14 mouse cellular contexts compared by ENCODE assay signal in genomic region chr2:118457029-118457428, GRCm38 (mm10).
"Had no signal": no experiment of that assay in that cellular context is flagged by ENCODE, and none has a peak within 500 bp of the region (broad histone marks: within the 10 kb centered on the region; RNA-seq: fewer than 3 reads in every experiment).

No protein-coding gene starts in this region.

- H3K4me2 ChIP-seq: liver, embryonic 12.5 days; lung, embryonic 14.5 days; stomach, embryonic 15.5 days had no signal

- H3K4me3 ChIP-seq: left cerebral cortex, adult 2 months; limb, embryonic 10.5 days; liver, embryonic 12.5 days; stomach, embryonic 15.5 days had no signal

- H3K4me1 ChIP-seq: liver, embryonic 12.5 days; stomach, embryonic 15.5 days had no signal

- H3K27ac ChIP-seq: limb, embryonic 10.5 days; liver, embryonic 12.5 days; stomach, embryonic 15.5 days had no signal

- ATAC-seq: liver, embryonic 12.5 days had no signal

- H3K9me3 ChIP-seq: limb, embryonic 10.5 days; liver, embryonic 12.5 days; stomach, embryonic 15.5 days had no signal

- H3K27me3 ChIP-seq: liver, embryonic 12.5 days; stomach, embryonic 15.5 days had no signal

- DNase-seq: kidney, adult 18-20 months; kidney, postnatal 10 days; kidney, postnatal 4 days; lung, embryonic 14.5 days; lung, postnatal 10 days; lung, postnatal 4 days; midbrain, embryonic 14.5 days; right cerebral cortex, postnatal 14 days; thymus, adult 2 months; thymus, postnatal 25 days had no signal

- H3K9ac ChIP-seq: liver, embryonic 12.5 days; lung, embryonic 14.5 days; stomach, embryonic 15.5 days had no signal
